16 mouse cellular contexts compared by ENCODE assay signal in the genomic region with DNA sequence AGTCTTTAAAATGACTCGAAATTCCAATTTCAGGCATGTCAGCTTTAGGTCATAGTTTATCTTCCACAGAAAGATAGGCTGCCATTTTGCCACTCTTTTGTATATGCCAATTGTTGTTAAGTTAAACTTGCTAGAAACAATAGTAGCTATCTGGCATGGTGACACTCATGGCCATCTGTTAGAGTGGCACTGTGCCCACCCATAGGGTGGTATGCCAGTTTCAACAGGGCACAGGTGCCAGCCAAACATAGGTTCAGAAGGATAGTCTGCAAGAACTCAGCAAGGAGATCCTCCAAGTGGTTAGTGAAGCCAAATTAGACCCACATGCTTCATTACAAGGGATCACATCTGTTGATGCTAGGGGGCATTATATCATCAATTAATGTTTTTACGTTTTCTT.
DNase-seq lines count a peak whose midpoint lies in the region; ATAC-seq lines count a peak whose summit lies in the region.
"Had no signal": no experiment of that assay in that cellular context is flagged by ENCODE, and none has a peak within 500 bp of the region (broad histone marks: within the 10 kb centered on the region; RNA-seq: fewer than 3 reads in every experiment).

No protein-coding gene starts in this region.

- H3K4me3 ChIP-seq in hindbrain, embryonic 14.5 days (replicated peaks; ENCODE audit: low read length), result no peak overlapping the region
- no peak overlapping the region for H3K4me3 ChIP-seq in hindbrain, embryonic 13.5 days
- H3K4me3 ChIP-seq: embryonic facial prominence, embryonic 12.5 days; forebrain, embryonic 13.5 days; heart, embryonic 15.5 days had no signal

- WGBS in hindbrain, embryonic 14.5 days, result 72% methylated on average over 2 of the region's 2 CpGs
- WGBS in hindbrain, embryonic 13.5 days, result 73% methylated on average over 2 of the region's 2 CpGs

- H3K36me3 ChIP-seq in hindbrain, embryonic 14.5 days (replicated peaks; ENCODE audit: control insufficient read depth, insufficient read depth), result no peaks in the 10 kb centered on the region
- H3K36me3 ChIP-seq in hindbrain, embryonic 13.5 days, result no peaks in the 10 kb centered on the region
- H3K36me3 ChIP-seq: embryonic facial prominence, embryonic 12.5 days; heart, embryonic 15.5 days had no signal

- H3K4me2 ChIP-seq in hindbrain, embryonic 14.5 days (replicated peaks), result no peak overlapping the region
- no peak overlapping the region for H3K4me2 ChIP-seq in hindbrain, embryonic 13.5 days
- H3K4me2 ChIP-seq: embryonic facial prominence, embryonic 12.5 days; forebrain, embryonic 13.5 days; heart, embryonic 15.5 days had no signal

- H3K27me3 ChIP-seq in hindbrain, embryonic 14.5 days (ENCODE audit: control insufficient read depth, insufficient read depth, low read length), result no peaks in the 10 kb centered on the region
- H3K27me3 ChIP-seq in hindbrain, embryonic 13.5 days, result no peaks in the 10 kb centered on the region
- H3K27me3 ChIP-seq: embryonic facial prominence, embryonic 12.5 days; forebrain, embryonic 13.5 days; heart, embryonic 15.5 days had no signal

- no peak overlapping the region for H3K27ac ChIP-seq in hindbrain, embryonic 14.5 days
- no peak overlapping the region for H3K27ac ChIP-seq in hindbrain, embryonic 13.5 days
- H3K27ac ChIP-seq: embryonic facial prominence, embryonic 12.5 days; forebrain, embryonic 13.5 days; heart, embryonic 15.5 days; macrophage had no signal

- H3K9me3 ChIP-seq in hindbrain, embryonic 14.5 days (ENCODE audit: control insufficient read depth, low read length), result no peaks in the 10 kb centered on the region
- no peaks in the 10 kb centered on the region for H3K9me3 ChIP-seq in hindbrain, embryonic 13.5 days
- H3K9me3 ChIP-seq: embryonic facial prominence, embryonic 12.5 days; forebrain, embryonic 13.5 days; heart, embryonic 15.5 days had no signal

- no peaks in the 10 kb centered on the region for H3K4me1 ChIP-seq in hindbrain, embryonic 14.5 days (replicated peaks; ENCODE audit: control insufficient read depth, insufficient read depth, low read length)
- no peaks in the 10 kb centered on the region for H3K4me1 ChIP-seq in hindbrain, embryonic 13.5 days (replicated peaks)
- H3K4me1 ChIP-seq: embryonic facial prominence, embryonic 12.5 days; forebrain, embryonic 13.5 days; heart, embryonic 15.5 days had no signal

- DNase-seq in hindbrain, embryonic 14.5 days (ENCODE audit: low spot score), result peak; percentile 26
- DNase-seq in brain, adult 2 months (ENCODE audit: low read depth, low spot score), result peak; percentile 15
- DNase-seq in cerebellum, adult 18-20 months, result peak; percentile 10 to 68
- DNase-seq in cerebellum, postnatal 14 days, result peak; percentile 82 to 88
- no peak for DNase-seq in layer of hippocampus, adult 11-12 months (ENCODE audit: low spot score)
- no peak for DNase-seq in thymus, postnatal 0 days (ENCODE audit: low spot score)
- DNase-seq: adrenal gland, postnatal 36 days; heart, postnatal 36 days; kidney, adult 18-20 months; thymus, adult 18-20 months; thymus, postnatal 4 days had no signal

- ATAC-seq in hindbrain, embryonic 14.5 days (ENCODE audit: low FRiP score), result no peak
- ATAC-seq in hindbrain, embryonic 13.5 days (ENCODE audit: low FRiP score), result no peak
- ATAC-seq: forebrain, embryonic 13.5 days had no signal

- H3K9ac ChIP-seq in hindbrain, embryonic 14.5 days, result no peak overlapping the region
- H3K9ac ChIP-seq in hindbrain, embryonic 13.5 days, result no peak overlapping the region
- H3K9ac ChIP-seq: embryonic facial prominence, embryonic 12.5 days; forebrain, embryonic 13.5 days; heart, embryonic 15.5 days had no signal

Comparison
In these comparisons a context has a peak if more than half of its experiments do, and no peak if none do; other contexts are left out.
1. DNase-seq: peak in hindbrain, embryonic 14.5 days (single experiment), brain, adult 2 months (single experiment), cerebellum, adult 18-20 months (2 of 2) and cerebellum, postnatal 14 days (2 of 2); none in layer of hippocampus, adult 11-12 months (single experiment) and thymus, postnatal 0 days (single experiment).